Mouse (Mus musculus): Measurements from ENCODE around the gene Cdkn2a. TPM values are rescaled to one million over a fixed set of nuclear protein-coding genes. Genes with fewer than 3 reads are reported as not detected.

The Cdkn2a gene
- polyA plus RNA-seq (2012; fragmentation: generic; extraction: Trizol): not detected
- long read RNA-seq, experiment 1: 0 reads
- long read RNA-seq, experiment 2: 0 reads

- Histone ChIP-seq H3ac (ENCODE audit: control insufficient read depth, insufficient read length, low read depth) (no peak within 1 kb of the TSS), H3K4me3 (ENCODE audit: insufficient read depth, poor library complexity, severe bottlenecking) (no peak within 1 kb of the TSS), H3K79me2 (ENCODE audit: control insufficient read depth, insufficient read depth) (no peaks in the 10 kb centered on the region), H3K79me3 (ENCODE audit: low read depth) (no peaks in the 10 kb centered on the region), H3K36me3 (ENCODE audit: control insufficient read depth, insufficient read depth) (no peaks in the 10 kb centered on the region), H3K27me3 (ENCODE audit: control insufficient read depth, insufficient read depth, insufficient read length) (no peaks in the 10 kb centered on the region)
- TF ChIP-seq CEBPB (IDR thresholded peaks at IDR 0.05; ENCODE audit: low read depth) (no peak), USF1 (IDR thresholded peaks at IDR 0.05; ENCODE audit: low read depth) (no peak), MAX (IDR thresholded peaks at IDR 0.05) (no peak), MYOG (IDR thresholded peaks at IDR 0.05; ENCODE audit: control insufficient read depth, extremely low read depth, insufficient read length) (no peak), FOSL1 (IDR thresholded peaks at IDR 0.05; ENCODE audit: insufficient read depth, low read length, poor library complexity, severe bottlenecking) (no peak), CTCF (IDR thresholded peaks at IDR 0.05; ENCODE audit: control insufficient read depth, insufficient read depth, insufficient read length) (no peak), MYOD1 (IDR thresholded peaks at IDR 0.05; ENCODE audit: control insufficient read depth, insufficient read length, low read depth) (no peak)
Observed at GRCm38 (mm10) chr4:89294486-89295440, at the start of gene Cdkn2a. Gene Cdkn2a (minus strand): TSS chr4:89294653.

GRCm38 (mm10) chr4:89313461-89313860, 19.0 kb upstream of the Cdkn2a start:
- H3K27me3 ChIP-seq (ENCODE audit: control insufficient read depth, insufficient read depth, insufficient read length): no peaks in the 10 kb centered on the region
- no peaks in the 10 kb centered on the region for H3K79me2 ChIP-seq (ENCODE audit: control insufficient read depth, insufficient read depth)
- H3ac ChIP-seq (ENCODE audit: control insufficient read depth, insufficient read length, low read depth): no peak overlapping the region
- H3K36me3 ChIP-seq (ENCODE audit: control insufficient read depth, insufficient read depth): no peaks in the 10 kb centered on the region
- no peak overlapping the region for H3K4me3 ChIP-seq (ENCODE audit: insufficient read depth, poor library complexity, severe bottlenecking)
- no peaks in the 10 kb centered on the region for H3K79me3 ChIP-seq (ENCODE audit: low read depth)
- no peak for TF ChIP-seq USF1 (IDR thresholded peaks at IDR 0.05; ENCODE audit: low read depth)

GRCm38 (mm10) chr4:89310491-89311254, 16.2 kb upstream of the Cdkn2a start, which contains the start of gene Cdkn2b:
Gene Cdkn2b (minus strand): TSS chr4:89311039.
- H3K36me3 ChIP-seq (ENCODE audit: control insufficient read depth, insufficient read depth): no peaks in the 10 kb centered on the region
- TF ChIP-seq MYOG (IDR thresholded peaks at IDR 0.05; ENCODE audit: control insufficient read depth, extremely low read depth, insufficient read length) (no peak), CTCF (IDR thresholded peaks at IDR 0.05; ENCODE audit: control insufficient read depth, insufficient read depth, insufficient read length) (no peak), CEBPB (IDR thresholded peaks at IDR 0.05; ENCODE audit: low read depth) (no peak), MAX (IDR thresholded peaks at IDR 0.05) (no peak), FOSL1 (IDR thresholded peaks at IDR 0.05; ENCODE audit: insufficient read depth, low read length, poor library complexity, severe bottlenecking) (no peak), MYOD1 (IDR thresholded peaks at IDR 0.05; ENCODE audit: control insufficient read depth, insufficient read length, low read depth) (no peak), USF1 (IDR thresholded peaks at IDR 0.05; ENCODE audit: low read depth) (no peak)
- H3K79me2 ChIP-seq (ENCODE audit: control insufficient read depth, insufficient read depth): no peaks in the 10 kb centered on the region
- no peak within 1 kb of the TSS for H3K4me3 ChIP-seq (ENCODE audit: insufficient read depth, poor library complexity, severe bottlenecking)
- no peak within 1 kb of the TSS for H3ac ChIP-seq (ENCODE audit: control insufficient read depth, insufficient read length, low read depth)
- no peaks in the 10 kb centered on the region for H3K27me3 ChIP-seq (ENCODE audit: control insufficient read depth, insufficient read depth, insufficient read length)
- H3K79me3 ChIP-seq (ENCODE audit: low read depth): no peaks in the 10 kb centered on the region

GRCm38 (mm10) chr4:89309996-89310395, 15.5 kb upstream of the Cdkn2a start:
- H3ac ChIP-seq (ENCODE audit: control insufficient read depth, insufficient read length, low read depth): no peak overlapping the region
- H3K36me3 ChIP-seq (ENCODE audit: control insufficient read depth, insufficient read depth): no peaks in the 10 kb centered on the region
- no peak for TF ChIP-seq CTCF (IDR thresholded peaks at IDR 0.05; ENCODE audit: control insufficient read depth, insufficient read depth, insufficient read length)
- TF ChIP-seq MYOG (IDR thresholded peaks at IDR 0.05; ENCODE audit: control insufficient read depth, extremely low read depth, insufficient read length): no peak
- no peak for TF ChIP-seq MYOD1 (IDR thresholded peaks at IDR 0.05; ENCODE audit: control insufficient read depth, insufficient read length, low read depth)
- no peaks in the 10 kb centered on the region for H3K79me2 ChIP-seq (ENCODE audit: control insufficient read depth, insufficient read depth)
- no peaks in the 10 kb centered on the region for H3K79me3 ChIP-seq (ENCODE audit: low read depth)
- H3K27me3 ChIP-seq (ENCODE audit: control insufficient read depth, insufficient read depth, insufficient read length): no peaks in the 10 kb centered on the region
- no peak overlapping the region for H3K4me3 ChIP-seq (ENCODE audit: insufficient read depth, poor library complexity, severe bottlenecking)

- Histone ChIP-seq H3ac (ENCODE audit: control insufficient read depth, insufficient read length, low read depth) (no peak overlapping the region), H3K27me3 (ENCODE audit: control insufficient read depth, insufficient read depth, insufficient read length) (no peaks in the 10 kb centered on the region), H3K4me3 (ENCODE audit: insufficient read depth, poor library complexity, severe bottlenecking) (no peak overlapping the region), H3K79me3 (ENCODE audit: low read depth) (no peaks in the 10 kb centered on the region), H3K36me3 (ENCODE audit: control insufficient read depth, insufficient read depth) (no peaks in the 10 kb centered on the region), H3K79me2 (ENCODE audit: control insufficient read depth, insufficient read depth) (no peaks in the 10 kb centered on the region)
- TF ChIP-seq CEBPB (IDR thresholded peaks at IDR 0.05; ENCODE audit: low read depth) (no peak), CTCF (IDR thresholded peaks at IDR 0.05; ENCODE audit: control insufficient read depth, insufficient read depth, insufficient read length) (no peak), FOSL1 (IDR thresholded peaks at IDR 0.05; ENCODE audit: insufficient read depth, low read length, poor library complexity, severe bottlenecking) (no peak), MYOG (IDR thresholded peaks at IDR 0.05; ENCODE audit: control insufficient read depth, extremely low read depth, insufficient read length) (no peak), USF1 (IDR thresholded peaks at IDR 0.05; ENCODE audit: low read depth) (no peak), MYOD1 (IDR thresholded peaks at IDR 0.05; ENCODE audit: control insufficient read depth, insufficient read length, low read depth) (no peak), MAX (IDR thresholded peaks at IDR 0.05) (no peak)
Observed at GRCm38 (mm10) chr4:89308001-89308400, 13.5 kb upstream of the Cdkn2a start.
